Mouse (Mus musculus) ES-Bruce4 (cell line): ENCODE data around the gene Tmem106a. TPM values are rescaled to one million over a fixed set of nuclear protein-coding genes. Genes with fewer than 3 reads are reported as not detected.
"Not testable (repeated sequence)": the region's sequence is repeated elsewhere in the genome, so short reads cannot be mapped to it uniquely, and the experiment has no call there.

ENCODE experiments used
- H3K27ac ChIP-seq: 2 replicates; pipeline ENCODE4 v1.5.1; 2012; ENCODE audit warnings: low read length, inconsistent platforms; ENCODE audit not compliant: insufficient read depth
- H3K27me3 ChIP-seq: 2 replicates; pipeline ENCODE4 v1.6.1; 2012; ENCODE audit warnings: mild to moderate bottlenecking, low read length, inconsistent platforms; ENCODE audit not compliant: control insufficient read depth, poor library complexity, insufficient read depth, severe bottlenecking
- H3K36me3 ChIP-seq: 2 replicates; pipeline ENCODE4 v1.6.1; 2012; ENCODE audit warnings: inconsistent platforms, mild to moderate bottlenecking, low read length, moderate library complexity; ENCODE audit not compliant: control insufficient read depth, poor library complexity, insufficient read depth, severe bottlenecking
- H3K4me1 ChIP-seq: one replicate; pipeline ENCODE4 v1.8.1; 2011; ENCODE audit warnings: low read length; ENCODE audit not compliant: control insufficient read depth, insufficient read depth
- H3K4me3 ChIP-seq: 2 replicates; pipeline ENCODE4 v1.5.1; 2011; ENCODE audit warnings: low read depth, mild to moderate bottlenecking, low read length
- H3K9ac ChIP-seq: 2 replicates; pipeline ENCODE4 v1.6.1; 2012; ENCODE audit warnings: low read depth, mild to moderate bottlenecking, inconsistent platforms; ENCODE audit not compliant: poor library complexity, severe bottlenecking
- H3K9me3 ChIP-seq: replicated peaks from 2 replicates; pipeline ENCODE4 v1.6.1; 2012; ENCODE audit warnings: mild to moderate bottlenecking, low read length, inconsistent platforms; ENCODE audit not compliant: control insufficient read depth, poor library complexity, insufficient read depth, severe bottlenecking
- CTCF ChIP-seq: IDR thresholded peaks from one replicate; pipeline ENCODE4 v1.8.1; 2011; ENCODE audit warnings: low read depth, low read length
- EP300 ChIP-seq: IDR thresholded peaks from 2 replicates; pipeline ENCODE4 v1.6.1; 2011; ENCODE audit warnings: low read depth, low read length; ENCODE audit not compliant: insufficient read depth
- POLR2A ChIP-seq: IDR thresholded peaks from one replicate; pipeline ENCODE4 v1.8.1; 2011; ENCODE audit warnings: low read length; ENCODE audit not compliant: insufficient read depth
- polyA plus RNA-seq: library from polyadenylated mRNA; stranded (reverse); fragments of >200 nt; gene quantifications from 2 replicates; pipeline ENCODE4 v1.2.4, GENCODE M21; 2011; ENCODE audit warnings: low read depth; ENCODE audit not compliant: missing spikeins, insufficient read depth, insufficient read length

Gene Tmem106a
- polyA plus RNA-seq, 1 experiment, result 5.8 TPM

DNA sequence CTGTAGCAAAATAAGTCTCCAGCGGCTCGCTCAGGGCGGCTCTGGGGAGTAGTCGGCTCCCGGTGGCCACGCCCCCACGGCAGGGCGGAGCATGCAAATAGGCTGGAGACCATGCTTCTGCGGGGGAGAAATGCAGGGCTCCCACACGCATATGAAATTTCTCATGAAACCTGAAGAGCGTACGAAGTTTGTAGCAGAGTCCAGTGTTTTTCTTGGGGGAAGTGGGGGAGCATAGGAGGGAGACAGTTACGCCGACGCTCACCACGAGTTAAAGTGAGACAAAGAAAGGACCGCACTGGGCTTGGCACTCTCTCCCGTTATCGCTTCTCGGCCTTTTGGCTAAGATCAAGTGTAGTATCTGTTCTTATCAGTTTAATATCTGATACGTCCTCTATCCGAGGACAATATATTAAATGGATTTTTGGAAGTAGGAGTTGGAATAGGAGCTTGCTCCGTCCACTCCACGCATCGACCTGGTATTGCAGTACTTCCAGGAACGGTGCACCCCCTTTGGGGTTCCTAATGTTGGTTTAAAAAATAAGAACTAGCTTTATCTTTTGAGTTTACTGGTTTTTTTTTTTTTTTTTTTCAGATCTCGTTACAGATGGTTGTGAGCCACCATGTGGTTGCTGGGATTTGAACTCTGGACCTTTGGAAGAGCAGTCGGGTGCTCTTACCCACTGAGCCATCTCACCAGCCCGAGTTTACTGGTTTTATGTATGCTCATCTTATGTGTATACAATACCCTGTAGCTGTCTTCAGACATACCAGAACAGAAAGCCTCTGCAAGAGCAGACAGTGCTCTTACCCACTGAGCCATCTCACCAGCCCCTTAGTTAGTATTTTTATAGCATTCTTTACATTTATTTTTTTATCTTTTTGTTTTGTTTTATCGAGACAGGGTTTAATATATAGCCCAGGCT, 22.8 kb downstream of the Tmem106a start:
- H3K27me3 ChIP-seq, H3K4me1 ChIP-seq, H3K36me3 ChIP-seq, H3K9me3 ChIP-seq: not testable (repeated sequence)
- H3K9ac ChIP-seq, result peak overlapping the region; percentile 37
- peak overlapping the region; percentile 82 for H3K27ac ChIP-seq
- peak overlapping the region; percentile 5; the same call in 1 of the 2 replicates for H3K4me3 ChIP-seq
- TF ChIP-seq EP300 (peak; percentile 76), POLR2A (peak; percentile 100)

DNA sequence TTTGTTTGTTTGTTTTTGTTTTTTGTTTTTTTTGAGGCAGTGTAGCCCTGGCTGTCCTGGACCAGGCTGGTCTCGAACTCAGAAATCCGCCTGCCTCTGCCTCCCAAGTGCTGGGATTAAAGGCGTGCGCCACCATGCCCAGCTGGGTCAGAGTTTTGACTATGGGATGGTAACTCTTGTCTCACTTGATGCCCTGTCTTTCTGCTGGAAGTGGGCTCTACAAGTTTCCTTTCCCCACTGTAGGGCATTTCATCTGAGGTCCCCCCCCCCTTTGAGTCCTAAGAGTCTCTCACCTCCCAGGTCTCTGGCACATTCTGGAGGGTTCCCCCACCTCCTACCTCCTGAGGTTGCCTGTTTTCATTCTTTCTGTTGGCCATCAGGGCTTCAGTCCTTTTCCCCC, 25.1 kb downstream of the Tmem106a start:
- not testable (repeated sequence) for H3K27me3 ChIP-seq, H3K4me1 ChIP-seq, H3K9ac ChIP-seq, H3K27ac ChIP-seq, H3K36me3 ChIP-seq, H3K9me3 ChIP-seq, H3K4me3 ChIP-seq

DNA sequence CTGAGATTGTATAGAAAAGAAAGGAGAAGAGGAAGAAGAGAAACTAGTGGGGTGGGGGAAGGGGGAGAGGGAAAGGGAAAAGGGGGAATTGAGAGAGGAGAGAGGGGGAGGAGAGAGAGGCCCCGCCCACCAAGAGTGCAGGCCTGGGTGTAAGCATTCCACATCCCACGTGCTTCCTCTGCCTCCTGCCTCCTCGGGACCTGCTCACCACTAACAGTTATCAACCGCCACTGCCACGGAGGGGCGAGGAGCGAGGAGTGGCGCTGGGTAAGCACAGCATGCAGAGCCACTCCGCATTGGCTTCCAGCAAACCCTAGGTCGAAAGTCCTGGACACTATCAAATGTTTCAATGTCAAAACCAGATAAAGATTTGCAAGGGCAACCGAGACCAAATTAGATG, 28.4 kb downstream of the Tmem106a start:
- Histone ChIP-seq H3K4me3 (peak overlapping the region; percentile 49), H3K9ac (peak overlapping the region; percentile 3; the same call in 1 of the 2 replicates), H3K27ac (no peak overlapping the region), H3K4me1 (peaks cover 4% of the 10 kb centered on the region), H3K9me3 (no peaks in the 10 kb centered on the region), H3K27me3 (no peaks in the 10 kb centered on the region), H3K36me3 (no peaks in the 10 kb centered on the region)
- no peak for TF ChIP-seq CTCF
- no peak for TF ChIP-seq POLR2A
- no peak for TF ChIP-seq EP300

DNA sequence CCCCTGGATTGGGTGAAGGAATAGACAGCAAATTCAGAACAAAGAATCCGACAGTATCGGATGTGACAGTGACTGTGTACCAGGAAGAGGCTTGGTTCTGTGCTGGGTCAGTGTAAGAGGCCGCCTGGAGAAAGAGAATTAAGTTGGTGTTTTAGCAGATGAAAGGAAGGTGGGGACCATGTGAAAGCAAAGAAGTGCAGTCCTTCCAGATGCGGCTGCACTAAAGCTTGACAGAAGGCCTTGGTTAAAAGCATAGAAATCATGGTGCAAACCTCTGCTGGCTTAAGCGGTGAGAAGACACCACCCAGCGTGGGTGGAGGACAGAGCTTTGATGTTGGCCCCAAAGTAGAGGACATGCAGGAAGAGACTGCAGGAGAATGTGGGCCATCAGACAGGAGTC, 31.6 kb downstream of the Tmem106a start:
- Histone ChIP-seq H3K27me3 (no peaks in the 10 kb centered on the region), H3K4me3 (no peak overlapping the region), H3K27ac (no peak overlapping the region), H3K4me1 (peaks cover 14% of the 10 kb centered on the region), H3K36me3 (no peaks in the 10 kb centered on the region), H3K9ac (no peak overlapping the region), H3K9me3 (no peaks in the 10 kb centered on the region)
- TF ChIP-seq CTCF, result no peak

DNA sequence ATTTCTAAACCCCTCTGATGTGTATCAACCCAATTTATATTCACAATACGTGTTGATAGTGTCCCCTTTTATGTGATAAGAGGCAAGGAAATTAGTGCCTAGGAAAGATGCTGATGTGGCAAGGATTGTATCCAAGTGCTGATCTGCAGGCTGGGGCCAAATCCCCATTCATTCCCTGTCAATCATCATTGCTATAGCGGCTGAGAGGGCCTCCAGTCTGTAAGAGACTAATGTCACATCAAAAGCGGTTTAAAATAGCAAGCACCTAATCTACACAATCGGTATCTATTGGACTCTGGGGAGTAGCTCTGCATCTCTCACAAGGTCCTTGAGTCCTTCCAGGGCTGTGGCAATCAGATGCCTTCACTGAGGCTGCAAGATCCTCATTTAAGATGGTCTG, 32.1 kb downstream of the Tmem106a start:
- Histone ChIP-seq H3K9me3 (no peaks in the 10 kb centered on the region), H3K4me1 (peaks cover 14% of the 10 kb centered on the region), H3K27me3 (no peaks in the 10 kb centered on the region), H3K36me3 (no peaks in the 10 kb centered on the region), H3K4me3 (no peak overlapping the region), H3K9ac (no peak overlapping the region), H3K27ac (no peak overlapping the region)
- no peak for TF ChIP-seq EP300
- TF ChIP-seq POLR2A, result no peak
- TF ChIP-seq CTCF, result no peak

DNA sequence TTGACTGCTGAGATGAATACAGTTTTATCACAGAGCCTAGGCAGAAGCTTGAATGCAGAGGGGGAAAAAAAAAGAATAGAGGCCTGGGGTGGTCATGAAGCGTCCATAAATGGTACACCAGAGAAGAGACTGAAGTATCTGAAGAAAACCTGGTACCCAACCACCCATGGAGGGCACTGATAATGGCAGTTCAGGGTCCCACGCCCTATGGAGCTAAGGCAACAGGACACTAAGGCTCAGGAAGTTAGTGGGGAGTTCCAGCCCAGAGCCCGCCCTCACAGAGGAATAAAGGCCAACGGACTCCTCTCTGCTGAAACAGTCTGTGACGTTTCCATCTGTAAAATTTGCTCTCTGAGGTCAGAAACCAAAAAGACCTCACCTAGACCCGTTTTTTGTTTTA, 33.3 kb downstream of the Tmem106a start:
- TF ChIP-seq EP300 (no peak), CTCF (no peak), POLR2A (no peak)
- no peaks in the 10 kb centered on the region for H3K9me3 ChIP-seq
- no peaks in the 10 kb centered on the region for H3K36me3 ChIP-seq
- H3K27me3 ChIP-seq, result no peaks in the 10 kb centered on the region
- H3K27ac ChIP-seq, result no peak overlapping the region
- H3K4me3 ChIP-seq, result no peak overlapping the region
- peaks cover 14% of the 10 kb centered on the region for H3K4me1 ChIP-seq
- no peak overlapping the region for H3K9ac ChIP-seq
